Mouse (Mus musculus): Measurements from ENCODE around the gene Dctn3.
"Not testable (repeated sequence)": the region's sequence is repeated elsewhere in the genome, so short reads cannot be mapped to it uniquely, and the experiment has no call there.

Gene Dctn3

DNA sequence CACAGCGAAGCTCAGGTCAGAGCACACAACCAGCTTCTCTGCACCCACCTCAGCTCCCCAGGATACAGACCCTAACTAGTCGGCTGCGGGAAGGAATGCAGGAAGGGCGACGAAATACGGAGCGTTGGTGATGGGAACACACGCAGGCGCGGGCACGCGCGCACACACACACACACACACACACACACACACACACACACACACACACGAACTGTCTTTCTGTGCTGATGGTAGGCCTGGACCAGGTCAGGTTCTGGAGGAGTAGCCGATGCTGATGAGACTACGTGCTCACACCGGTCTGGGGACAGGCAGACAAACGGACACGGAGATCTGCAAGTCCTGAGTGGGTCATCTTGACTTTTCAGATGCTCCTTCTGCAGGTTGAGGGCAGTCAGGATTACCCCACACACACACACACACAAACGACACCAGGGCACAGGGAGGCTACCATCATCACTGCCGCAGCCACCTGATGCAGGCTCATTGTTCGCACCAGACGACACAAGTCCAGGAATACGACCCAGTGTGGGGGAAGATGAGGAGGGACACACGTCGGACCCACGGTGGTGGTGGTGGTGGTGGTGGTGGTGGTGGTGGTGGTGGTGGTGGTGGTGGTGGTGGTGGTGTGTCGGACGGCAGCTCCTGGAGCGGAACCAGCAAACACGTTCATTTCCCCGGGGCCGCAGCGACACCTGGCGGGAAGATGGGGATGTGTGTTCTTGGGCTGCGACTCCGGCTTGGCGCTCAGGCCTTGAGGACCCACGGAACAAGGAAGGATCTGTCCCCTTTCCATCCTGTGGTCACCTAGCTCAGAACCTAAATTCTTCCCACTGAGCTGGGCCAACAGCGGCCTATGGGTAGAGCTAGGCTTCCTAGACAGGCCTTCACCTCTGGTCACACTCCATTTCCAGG is 25.8 kb downstream of the Dctn3 start, which contains the start of gene Cntfr:
Cntfr (minus strand) TSS at position 160 of the 912 bp plus-strand sequence.
- peak; percentile 90 for DNase-seq

- not testable (repeated sequence) for DNase-seq
Observed at GRCm38 (mm10) chr4:41696452-41696851, 26.5 kb downstream of the Dctn3 start.

DNA sequence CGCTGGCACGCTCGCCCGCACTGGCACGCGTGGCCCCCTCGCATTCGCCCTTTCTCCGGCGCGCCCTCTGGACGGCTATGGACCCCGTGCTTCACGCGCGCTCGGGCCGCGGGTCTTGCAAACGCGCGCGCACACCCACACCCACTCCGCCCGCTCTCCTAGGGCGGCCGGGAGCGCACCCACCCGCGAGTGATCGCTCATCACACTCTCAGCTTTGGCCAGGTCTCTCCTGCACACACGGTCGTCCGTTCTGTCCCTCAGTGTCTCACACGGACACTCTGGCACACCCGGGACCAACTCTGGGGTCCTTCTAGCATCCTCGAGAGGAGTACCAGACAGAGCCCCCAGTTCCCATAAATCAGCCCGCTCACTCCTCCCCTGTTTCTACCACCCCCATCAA is 27.2 kb downstream of the Dctn3 start:
- not testable (repeated sequence) for DNase-seq

DNA sequence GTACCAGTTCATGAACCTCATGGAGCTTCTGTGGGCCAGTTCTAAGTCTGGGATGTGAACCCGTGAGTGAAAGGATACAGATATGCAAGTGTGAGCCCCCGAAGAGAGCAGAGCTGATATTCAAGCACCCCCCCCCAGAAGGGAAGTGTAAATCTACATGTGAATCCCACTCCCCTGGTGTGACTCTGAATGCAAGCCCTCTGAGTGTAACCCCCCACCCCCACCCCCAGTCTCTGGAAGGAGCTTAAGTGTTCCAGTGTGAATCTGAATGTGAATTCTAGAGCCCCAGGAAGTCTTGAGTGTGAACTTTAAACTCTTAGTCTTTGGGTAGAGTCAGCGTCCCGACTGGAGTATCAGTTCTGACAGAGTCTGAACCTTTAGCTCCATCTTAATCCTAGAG is 29.5 kb downstream of the Dctn3 start:
- DNase-seq: not testable (repeated sequence)

DNA sequence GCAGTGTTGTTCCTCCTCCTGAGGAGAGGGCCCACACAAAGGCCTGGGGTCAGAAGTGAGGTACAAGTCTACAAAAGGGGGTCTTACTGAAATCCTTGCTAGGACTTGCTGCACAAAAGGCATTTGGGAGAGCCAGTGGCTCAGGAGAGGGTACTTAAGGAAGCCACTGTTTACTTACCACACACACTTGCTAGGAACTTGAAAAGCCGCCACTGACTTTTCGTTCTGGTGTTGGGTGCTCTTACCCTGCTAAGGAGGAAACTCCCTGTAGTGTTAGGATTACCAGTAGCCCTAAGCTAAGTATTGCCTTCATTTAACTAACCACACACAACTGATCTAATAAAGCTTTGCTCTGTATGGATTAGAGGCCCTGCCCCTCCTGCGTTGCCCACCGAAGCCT is 33.0 kb downstream of the Dctn3 start:
- not testable (repeated sequence) for DNase-seq

- DNase-seq: not testable (repeated sequence)
Observed at GRCm38 (mm10) chr4:41688562-41688961, 34.4 kb downstream of the Dctn3 start.

DNA sequence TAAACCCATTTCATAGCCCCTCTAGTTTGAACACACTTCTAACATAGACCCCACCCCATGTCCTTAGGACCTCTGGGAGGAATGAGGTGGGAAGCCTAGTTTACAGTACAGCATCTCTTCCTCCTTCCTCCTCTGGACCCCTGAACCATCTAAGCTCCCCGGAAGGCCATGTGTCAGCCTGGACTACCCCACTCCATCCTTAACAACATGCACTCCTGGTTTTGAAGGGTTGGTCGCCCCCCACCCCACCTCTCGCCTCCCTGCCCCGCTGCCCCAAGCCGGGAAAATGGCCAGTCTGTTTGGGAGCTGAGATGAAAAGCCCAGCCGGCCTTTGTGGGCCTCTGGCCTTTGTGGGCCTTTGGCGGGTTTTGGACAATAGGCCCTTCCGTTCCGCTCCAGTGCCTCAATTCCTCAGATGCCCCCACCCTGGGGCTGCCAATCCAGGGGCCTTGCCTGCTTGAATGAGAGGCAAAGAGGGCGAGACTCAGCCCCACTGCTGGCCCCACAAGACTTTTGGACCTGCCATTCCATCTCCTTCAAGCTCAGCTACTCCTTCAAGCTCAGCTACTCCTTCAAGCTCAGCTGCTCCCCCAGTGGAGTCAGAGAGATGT is 37.0 kb downstream of the Dctn3 start:
- DNase-seq: not testable (repeated sequence)

GRCm38 (mm10) chr4:41684931-41685453 is 38.0 kb downstream of the Dctn3 start:
- DNase-seq: not testable (repeated sequence)

GRCm38 (mm10) chr4:41684131-41684930 is 38.6 kb downstream of the Dctn3 start:
- not testable (repeated sequence) for DNase-seq

DNA sequence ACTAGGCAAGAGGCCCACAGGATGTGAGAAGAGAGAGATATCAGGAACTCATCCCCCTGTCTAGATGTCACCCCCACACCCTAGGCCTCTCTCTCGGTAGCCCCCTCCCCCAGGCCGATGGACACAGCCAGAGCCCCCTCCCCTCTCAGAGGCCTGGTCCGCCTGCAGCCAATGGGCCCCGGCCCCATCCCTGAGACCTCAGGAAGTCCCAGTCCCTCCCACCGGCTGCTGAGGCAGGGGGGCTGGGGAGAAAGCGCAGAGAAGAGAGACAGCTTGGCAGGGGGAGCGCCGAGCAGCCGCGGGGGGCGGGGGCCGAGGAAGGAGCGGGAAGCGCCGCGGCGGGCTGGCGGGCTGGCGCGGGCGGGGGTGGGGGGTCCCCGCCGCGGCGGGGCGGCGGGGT is 39.7 kb downstream of the Dctn3 start:
- not testable (repeated sequence) for DNase-seq

DNA sequence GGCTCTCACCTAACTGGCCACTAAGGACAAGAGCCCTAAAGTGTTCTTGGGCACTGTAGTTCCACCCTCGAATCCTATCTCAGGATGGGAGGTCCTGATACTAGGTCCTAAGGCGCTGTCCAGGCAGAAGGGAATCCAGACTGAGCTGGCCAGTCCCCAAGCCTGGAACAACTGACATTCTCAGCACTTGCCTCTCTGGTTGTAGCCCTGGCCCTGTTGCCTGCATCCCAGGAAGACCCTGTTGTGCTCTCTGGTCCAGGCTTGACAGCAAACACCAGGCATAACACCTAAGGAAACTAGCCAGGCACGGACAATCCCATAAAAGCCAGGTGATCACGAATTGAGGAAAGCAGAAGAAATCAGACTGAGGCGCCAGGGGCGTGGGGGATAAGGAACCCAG is 40.2 kb downstream of the Dctn3 start:
- DNase-seq: no peak

DNA sequence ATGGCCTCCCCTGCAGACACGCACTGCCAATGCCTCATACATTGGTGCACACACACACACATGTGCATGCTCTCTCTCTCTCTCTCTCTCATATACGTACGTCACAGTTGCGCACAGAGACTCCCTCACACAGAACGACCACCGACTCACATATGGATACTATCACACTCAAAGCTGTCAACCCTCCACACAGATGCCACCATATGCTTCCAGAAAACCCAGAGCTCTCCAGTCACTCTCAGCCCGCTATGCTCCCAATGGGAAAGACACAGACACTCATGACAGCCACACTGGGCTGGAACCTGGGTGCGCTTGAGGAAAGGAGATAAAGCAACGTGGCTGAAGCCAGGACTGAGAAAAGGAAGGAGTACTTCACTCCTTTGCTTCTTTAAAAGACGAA is 41.0 kb downstream of the Dctn3 start:
- DNase-seq: no peak

DNA sequence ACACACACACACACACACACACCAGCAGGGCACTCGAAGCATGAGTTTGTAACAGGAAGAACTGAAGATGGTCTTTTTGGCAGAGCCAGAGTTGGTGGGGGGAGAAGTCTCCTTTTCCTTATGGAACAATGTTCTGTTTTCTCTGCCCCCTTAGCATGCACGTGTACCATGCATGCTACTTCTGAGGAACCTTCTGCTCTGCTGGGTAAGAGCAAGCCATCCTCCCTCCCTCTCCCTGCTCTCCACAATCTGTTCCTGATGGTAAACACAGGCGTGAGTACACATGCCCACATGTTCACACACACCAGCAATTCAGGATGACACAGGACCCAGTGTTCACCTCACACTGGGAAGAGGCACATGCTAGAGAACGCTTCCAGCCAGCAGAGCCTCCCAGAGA is 41.8 kb downstream of the Dctn3 start:
- DNase-seq: no peak

DNA sequence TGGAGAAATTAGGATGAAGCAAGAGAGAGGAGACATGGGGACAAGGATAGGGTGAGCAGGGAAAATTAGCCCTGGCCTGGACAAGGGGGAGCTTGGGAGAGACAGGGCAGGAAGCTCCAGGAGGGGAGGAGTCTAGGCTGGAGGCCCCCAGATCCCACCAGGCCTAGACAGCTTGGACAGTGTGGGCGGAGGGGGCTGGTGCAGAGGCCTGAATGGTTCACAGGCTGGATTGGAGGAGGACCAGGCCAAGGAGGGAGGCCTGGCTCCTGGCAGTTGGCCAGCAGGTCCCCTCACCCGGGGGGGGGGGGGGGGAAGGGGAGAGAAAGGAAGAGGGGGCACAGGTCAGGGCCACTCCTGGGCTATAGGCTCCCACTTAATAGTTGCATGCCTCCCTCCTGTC is 43.7 kb downstream of the Dctn3 start:
- DNase-seq: no peak

DNA sequence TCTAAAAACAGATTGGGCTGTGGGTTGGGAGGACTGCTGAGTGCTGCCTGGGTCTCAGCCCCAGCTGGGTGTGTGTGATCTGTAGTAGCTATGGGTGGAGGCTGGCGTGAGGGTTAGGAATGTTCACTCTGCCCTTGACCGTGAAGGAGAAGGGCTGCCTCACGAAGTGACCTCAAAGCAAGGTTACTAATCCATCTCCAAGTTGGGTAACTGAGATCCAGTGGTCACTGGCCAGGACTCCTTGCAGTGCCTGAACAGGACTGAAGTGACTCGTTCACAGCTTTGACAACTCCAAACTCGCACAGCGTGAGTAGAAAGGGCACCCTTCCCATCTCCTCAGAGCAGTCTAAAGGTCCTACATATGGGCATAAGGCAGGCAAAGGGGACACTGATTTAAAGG is 44.1 kb downstream of the Dctn3 start:
- no peak for DNase-seq

DNA sequence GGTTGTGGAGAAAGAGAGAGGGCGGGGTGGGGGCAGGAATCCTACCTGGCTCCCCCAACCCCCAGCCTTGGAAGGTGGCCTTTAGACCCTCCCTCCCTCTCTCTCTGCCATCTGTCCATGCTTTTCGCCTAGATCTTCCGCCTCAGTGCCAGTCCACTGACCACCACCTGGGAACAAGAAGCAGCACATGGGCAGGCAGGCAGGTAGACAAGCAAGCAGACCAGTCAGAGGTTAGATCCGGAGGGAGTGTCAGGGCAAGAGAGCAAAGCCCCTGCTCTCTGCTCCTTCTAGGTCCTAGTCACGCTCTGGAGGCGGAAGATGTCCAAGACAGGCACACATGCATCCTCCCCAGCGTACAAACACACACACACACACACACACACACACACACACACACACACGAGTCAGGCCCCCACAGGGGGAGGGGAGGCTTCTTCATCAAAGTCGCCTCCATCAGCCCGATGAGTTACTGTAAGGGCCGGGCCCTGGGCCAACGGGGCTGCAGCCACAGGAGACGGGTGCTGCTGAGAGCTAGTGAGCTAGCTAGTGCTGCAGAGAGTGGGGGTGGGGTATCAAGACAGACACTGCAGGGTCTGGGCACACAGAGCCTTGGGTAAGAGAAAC is 45.9 kb downstream of the Dctn3 start:
- DNase-seq: no peak

- DNase-seq: no peak
Observed at GRCm38 (mm10) chr4:41676248-41677005, 46.5 kb downstream of the Dctn3 start.

DNA sequence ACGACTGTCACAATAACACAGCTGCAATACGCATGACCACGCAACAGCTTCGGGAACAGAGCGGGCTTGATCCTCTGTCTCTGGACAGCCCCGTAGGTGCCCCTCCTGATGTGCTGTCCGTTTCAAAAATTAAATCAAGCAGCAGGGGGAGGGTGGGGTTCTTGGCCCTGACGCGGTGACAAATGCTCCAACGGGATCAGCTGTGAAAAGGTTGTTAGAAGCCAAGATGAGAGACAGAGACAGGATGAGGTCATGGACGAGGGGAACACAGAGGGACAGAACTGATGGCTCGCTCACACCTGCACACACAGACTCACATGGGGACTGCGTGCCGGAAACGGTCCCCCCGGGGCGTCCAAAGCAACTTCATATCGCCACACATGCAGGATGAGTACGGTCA is 49.8 kb downstream of the Dctn3 start:
- DNase-seq: no peak

GRCm38 (mm10) chr4:41672522-41672963 is 50.4 kb downstream of the Dctn3 start:
- DNase-seq: no peak

DNA sequence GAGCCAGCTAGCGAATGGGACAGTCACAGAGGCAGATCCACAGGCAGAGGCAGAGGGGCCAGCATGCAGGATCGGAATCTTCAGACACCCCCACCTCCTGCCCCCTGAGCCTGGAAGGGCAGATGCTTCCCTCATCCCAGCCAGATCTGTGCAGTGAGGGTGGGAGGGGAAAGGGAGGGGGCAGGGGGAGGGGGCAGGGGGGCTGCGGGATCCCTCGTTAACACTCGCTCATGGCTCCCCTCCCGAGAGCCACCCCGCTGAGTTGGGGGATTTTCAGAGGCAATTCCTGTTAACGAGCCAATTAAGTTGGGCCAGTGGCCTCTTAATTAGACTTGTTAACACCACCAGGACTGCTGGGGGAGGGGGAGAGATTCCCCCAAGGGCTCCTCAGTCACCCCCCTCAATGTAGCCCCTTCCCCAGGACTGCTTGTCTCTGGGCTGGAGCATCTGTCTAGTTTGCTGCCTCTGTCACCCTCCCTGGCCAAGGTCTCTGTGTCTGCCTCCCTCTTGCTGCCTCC is 50.9 kb downstream of the Dctn3 start:
- DNase-seq: no peak

DNA sequence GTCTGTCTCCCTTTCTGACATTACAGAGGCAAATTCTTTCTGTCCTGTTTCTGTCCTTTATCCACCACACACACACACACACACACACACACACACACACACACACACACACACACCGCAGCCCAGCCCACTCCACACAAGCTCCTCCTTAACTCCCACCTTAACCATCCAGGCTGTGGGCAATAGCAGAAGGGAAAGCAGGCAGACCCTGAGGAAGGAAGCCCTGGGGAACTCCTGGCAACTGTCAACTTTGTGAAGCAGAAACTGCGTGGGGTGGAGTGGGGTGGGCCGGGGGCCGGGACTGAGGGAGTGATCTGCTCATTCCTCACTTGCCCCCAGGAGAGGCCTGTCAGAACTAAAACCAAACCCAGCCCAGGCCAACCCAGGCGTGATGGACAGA is 51.5 kb downstream of the Dctn3 start:
- DNase-seq: no peak

Measured in lung, postnatal 36 days (tissue).